Mouse (Mus musculus) megakaryocyte, embryonic 14.5 days (primary cell): ENCODE measurements around the gene Cybb.

ENCODE experiments used
- FLI1 ChIP-seq: IDR thresholded peaks from 2 replicates; pipeline ENCODE4 v1.6.1; 2012; ENCODE audit warnings: low read length, inconsistent platforms, mixed read lengths
- GATA1 ChIP-seq: IDR thresholded peaks from 3 replicates; pipeline ENCODE4 v1.6.1; 2012; ENCODE audit warnings: mixed read lengths, low read length, inconsistent platforms, borderline replicate concordance

- TF ChIP-seq GATA1 (no peak), FLI1 (no peak)
These were observed 26.2 kb downstream of the Cybb start for GRCm38 (mm10) chrX:9461399-9461798.
